Mouse (Mus musculus) brain, embryonic 14.5 days (tissue): ENCODE data around the gene Arsb. TPM values are rescaled to one million over a fixed set of nuclear protein-coding genes. Genes with fewer than 3 reads are reported as not detected.

Experiments
- DNase-seq: peaks from one replicate; pipeline ENCODE4 v3.0.0-alpha.2; 2011; ENCODE audit warnings: low read depth
- CTCF ChIP-seq: fragments of 200-500 bp; IDR thresholded peaks from 2 replicates; pipeline ENCODE4 v1.5.1; 2012; ENCODE audit warnings: inconsistent platforms, mild to moderate bottlenecking, moderate library complexity, borderline replicate concordance; ENCODE audit not compliant: insufficient read depth, insufficient read length; ENCODE audit errors: extremely low read depth
- POLR2A ChIP-seq: fragments of 200-500 bp; IDR thresholded peaks from 2 replicates; pipeline ENCODE4 v1.6.1; 2012; ENCODE audit warnings: mild to moderate bottlenecking, inconsistent platforms, borderline replicate concordance; ENCODE audit not compliant: poor library complexity, insufficient read depth, insufficient read length, severe bottlenecking; ENCODE audit errors: extremely low read depth
- polyA plus RNA-seq: library from polyadenylated mRNA; depleted of rRNA; stranded (reverse); fragments of >200 nt; gene quantifications from 2 replicates; pipeline ENCODE4 v1.2.3, GENCODE M21; 2012

Gene Arsb
- polyA plus RNA-seq, 1 experiment: 18.5 TPM

DNA sequence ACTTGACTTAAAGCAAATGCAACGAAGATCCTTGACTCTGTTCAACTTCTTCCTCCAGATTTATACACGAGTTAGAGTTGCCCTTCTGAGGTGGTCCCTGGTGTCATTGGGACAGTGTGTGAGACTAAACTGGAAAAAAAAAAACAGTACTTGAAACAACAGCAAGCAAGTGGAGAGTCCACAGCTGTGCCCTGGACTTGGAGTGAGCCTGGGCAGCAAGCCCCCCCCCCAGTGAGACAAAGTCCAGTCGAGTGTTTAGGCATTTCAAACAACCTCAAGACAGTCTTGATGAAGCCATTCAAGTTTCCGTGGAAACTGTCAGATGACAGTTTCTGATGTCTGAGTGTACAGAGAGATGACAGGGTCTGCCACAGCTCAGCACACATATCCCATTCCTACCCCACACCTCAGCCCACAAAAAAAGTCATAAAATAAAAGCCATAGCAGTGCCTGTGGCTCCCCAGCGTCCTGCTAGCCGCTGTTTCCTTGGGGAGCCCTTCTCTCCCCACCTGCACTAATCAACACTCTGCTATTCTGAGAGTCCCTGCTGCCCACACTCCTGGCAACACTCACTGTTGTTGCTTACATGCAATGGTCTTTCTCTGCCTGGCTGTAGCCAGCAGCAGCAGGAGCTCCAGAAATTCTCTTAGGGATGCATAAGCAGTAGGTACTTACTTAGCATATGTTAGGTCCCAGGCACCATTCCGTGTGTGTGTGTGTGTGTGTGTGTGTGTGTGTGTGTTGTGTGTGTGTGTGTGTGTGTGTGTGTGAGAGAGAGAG, 159.3 kb downstream of the Arsb start:
- no peak for TF ChIP-seq POLR2A
- no peak for TF ChIP-seq CTCF
- DNase-seq: peak; percentile 43

DNA sequence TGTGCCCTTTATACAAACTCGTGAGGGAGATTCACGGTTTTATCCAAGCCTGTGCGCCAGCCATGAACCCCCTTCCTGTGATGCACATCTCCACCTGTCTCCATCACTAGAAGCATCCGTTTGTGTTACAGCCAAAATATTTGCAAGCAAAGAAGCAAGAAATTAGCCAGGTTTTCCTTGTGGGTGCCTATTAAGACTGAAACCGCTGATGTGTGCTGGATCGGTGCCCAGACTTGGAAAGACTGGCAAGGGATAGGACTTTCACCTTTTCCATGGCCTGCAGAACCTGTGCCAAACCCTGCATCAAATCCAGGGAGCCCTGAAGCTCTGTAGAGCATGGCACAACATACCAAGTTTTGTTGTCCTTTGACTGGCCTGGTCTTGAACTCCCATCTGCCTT, 165.0 kb downstream of the Arsb start:
- DNase-seq: peak; percentile 85

DNA sequence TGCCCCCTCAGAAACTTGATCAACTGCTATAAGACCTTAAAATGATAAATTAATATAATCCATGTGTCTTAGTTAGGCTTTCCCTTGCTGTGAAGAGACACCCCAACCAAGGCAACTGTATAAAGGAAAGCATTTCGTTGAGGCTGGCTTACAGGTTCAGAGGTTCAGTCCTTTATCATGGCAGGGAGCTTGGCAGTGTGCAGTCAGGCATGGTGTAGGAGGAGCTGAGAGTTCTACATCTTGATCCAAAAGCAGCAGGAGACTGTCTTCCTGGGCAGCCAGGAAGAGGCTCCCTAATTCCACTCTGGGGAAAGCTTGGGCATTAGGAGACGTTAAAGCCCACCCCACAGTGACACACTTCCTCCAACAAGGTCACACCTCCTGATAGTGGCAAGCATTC, 166.7 kb downstream of the Arsb start:
- TF ChIP-seq POLR2A (no peak), CTCF (no peak)
- DNase-seq: no peak

More for the DNA sequence above, 165.0 kb downstream of the Arsb start:
- TF ChIP-seq CTCF: no peak
- TF ChIP-seq POLR2A: no peak

DNA sequence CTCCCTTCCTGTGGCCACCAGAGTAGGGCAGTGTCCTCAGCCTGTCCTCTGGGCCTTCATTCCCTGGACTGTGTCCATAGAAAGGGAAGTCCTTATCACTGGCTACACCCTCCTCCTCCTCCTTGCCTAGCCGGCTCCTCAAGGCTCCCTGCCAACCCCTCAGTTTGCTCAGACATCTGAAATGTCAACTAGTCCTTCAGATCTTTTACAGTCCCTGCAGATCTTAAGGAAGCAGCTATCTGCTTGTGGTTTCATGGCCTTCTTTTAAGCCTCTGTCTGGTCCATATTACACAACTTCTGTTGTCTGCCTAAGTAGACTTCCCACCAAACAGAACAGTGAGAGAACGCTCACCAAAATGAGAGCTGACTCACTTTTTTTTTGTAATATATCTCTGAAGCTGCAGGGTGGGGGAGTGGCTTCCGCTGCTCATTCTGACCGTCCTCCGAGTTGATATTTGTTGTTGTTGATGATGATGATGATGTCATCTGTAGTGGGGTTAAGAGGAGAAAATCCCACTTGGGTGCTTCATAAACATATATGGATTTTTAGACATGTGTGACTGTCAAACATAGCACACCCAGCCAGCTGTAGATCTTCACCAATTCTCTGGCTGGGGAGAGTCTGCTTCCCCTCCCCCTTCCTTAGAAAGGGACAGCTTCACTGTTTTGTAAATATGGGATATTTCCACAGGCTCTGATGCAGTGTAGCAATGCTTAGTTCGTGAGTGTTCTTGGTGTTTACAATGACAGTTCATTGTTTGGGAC, 168.1 kb downstream of the Arsb start:
- no peak for DNase-seq
- no peak for TF ChIP-seq POLR2A
- no peak for TF ChIP-seq CTCF

DNA sequence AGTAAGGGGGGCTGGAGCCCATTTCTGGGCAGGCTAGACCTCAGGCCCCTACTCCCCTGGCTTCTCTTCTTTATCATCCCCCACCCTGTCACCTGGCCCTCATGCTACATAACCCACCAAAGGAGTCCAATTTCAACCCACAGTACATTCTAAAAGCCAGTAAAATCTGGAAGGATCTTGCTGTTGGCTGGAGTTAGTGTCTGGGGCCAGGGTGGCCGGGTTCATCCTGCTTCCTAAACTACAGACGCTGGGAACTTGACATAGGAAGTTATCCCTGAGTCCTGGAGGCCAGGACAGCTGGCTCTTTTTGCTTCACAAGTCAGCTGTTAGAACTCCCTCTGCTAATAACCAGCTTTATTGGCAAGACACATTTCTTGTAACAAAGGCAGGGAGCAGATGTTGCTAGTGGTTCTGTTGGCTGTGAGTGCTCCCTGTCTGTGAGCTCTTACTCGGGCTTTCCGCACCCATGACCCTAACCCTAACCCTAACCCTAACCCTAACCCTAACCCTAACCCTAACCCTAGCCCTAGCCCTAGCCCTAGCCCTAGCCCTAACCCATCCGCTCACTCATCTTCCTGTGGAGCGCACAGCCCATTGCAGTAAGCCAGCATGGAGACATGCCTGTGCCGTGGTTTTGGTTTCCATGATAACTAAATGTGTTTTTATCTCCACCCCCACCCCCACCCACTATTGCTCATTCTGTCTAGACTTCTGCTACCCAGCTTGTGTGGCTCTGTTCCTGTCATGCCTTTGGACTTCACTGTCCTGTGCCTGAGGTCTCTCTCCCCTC, 169.5 kb downstream of the Arsb start:
- TF ChIP-seq POLR2A: no peak
- no peak for TF ChIP-seq CTCF
- DNase-seq: peak; percentile 42

DNA sequence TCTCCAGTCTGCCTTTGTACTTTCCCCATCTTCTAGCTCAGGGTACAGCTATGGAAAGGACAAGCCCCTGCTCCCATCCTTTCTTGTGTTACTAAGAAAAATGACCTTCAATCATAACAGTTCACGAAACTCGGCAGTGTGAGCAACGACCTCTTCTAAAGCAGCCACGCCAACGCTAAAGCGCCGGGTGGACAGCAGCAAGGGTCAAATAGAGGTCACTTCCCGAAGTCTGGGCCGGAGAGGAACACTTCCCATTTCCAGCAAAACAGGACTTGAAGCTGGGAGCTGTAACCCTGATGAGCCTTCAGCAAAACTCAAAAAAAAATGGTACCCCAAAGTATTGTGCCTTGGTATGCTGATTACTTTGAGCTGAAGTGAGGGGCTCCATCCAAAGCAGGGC, 179.6 kb downstream of the Arsb start:
- TF ChIP-seq POLR2A (no peak), CTCF (no peak)
- DNase-seq: no peak

DNA sequence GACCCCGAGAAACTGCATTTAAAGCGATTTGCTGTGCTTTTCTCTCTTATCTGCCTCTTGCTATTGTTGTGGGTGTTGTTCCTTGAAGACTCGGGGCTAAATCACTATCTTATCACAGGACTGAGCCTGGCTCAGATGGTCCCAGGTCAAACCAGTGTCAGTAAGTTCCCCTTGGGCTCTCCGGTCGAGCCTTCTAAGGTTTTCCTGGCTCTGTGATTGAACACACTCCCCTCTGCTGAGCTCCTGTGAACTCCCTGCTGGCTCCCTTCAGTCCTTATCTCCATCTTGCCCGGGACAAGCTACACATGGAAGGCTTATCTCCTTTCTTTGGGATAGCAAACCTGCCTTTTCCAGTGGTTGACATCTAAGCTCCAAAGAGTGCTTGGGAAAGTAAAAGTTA, 180.1 kb downstream of the Arsb start:
- no peak for DNase-seq
- TF ChIP-seq CTCF: no peak
- TF ChIP-seq POLR2A: no peak

DNA sequence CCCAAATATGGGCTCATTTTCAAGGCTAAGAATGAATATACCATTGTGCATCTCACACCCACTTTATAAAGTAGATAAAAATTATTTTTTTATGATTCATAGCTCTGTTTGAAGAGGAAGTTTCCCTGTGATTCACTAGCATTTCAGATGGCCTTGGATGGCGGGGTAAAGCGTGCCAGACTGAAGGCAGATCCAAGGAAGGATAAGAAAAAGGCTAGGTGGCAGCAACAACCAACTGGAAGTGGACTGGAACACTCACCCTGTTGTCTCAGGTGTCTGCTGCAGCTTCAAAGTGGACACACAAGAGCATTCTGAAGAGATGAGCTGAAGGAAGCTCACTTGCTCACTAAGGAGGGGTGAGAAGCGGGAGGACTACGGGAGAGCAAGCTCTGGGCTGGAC, 181.0 kb downstream of the Arsb start:
- TF ChIP-seq CTCF (no peak), POLR2A (no peak)
- DNase-seq: no peak

DNA sequence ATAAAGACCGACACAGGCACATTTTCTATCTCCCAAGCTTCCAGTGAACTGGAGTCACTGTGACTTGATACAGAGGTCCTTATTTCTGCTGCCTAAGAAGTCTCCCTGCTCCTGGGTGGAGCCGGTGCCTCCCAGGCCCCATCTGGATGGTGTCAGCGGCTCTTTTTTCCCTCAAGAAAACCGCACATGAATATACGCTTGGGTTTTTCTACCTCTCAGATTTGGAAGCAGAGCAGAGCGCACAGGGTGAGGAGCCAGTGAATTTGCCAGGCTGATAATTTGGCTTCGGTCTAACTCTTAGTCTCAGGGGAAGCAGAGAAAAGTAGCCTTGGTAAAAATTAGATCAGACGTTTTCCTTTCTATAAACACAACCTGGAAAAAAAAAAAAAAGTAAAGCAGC, 186.5 kb downstream of the Arsb start:
- TF ChIP-seq POLR2A (no peak), CTCF (no peak)
- no peak for DNase-seq

DNA sequence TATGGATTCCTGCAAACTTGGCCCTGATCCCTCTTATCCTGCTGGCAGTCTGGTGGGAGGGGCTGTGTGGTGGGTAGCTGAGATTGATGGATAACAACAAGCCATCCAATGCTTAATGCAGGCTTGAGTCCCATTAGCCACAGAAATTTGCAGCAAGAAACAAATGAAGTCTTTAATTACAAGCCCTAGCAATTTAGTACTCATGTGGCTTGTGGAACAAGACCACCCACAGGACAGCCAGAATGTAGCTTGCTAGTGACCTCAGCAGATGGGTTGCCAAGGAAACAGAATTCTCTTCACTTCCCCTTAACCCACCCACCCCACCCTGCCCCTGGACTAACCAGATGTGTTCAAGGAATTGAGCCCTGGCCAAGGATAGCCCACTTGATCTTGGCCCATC, 194.8 kb downstream of the Arsb start:
- DNase-seq: peak; percentile 83
- TF ChIP-seq POLR2A (no peak), CTCF (no peak)

DNA sequence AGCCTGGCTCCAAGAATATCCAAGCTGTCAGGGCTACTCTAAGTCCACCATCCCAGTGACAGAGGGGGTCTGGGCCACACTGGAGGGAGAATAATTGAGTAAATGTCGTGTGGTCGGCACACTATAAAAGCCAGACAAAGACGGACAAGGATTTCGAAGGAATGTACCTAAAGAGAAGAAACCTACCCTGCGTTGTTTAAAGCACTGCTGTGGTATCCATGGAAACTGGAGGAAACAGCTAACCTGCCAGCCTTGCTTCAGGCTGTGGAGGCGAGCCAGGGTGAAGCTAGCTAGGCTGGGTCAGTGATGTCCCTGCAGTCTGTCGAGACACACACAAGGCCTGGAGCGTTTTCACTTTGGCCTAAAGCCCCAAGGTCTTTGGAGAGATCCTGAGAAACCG, 195.7 kb downstream of the Arsb start:
- no peak for TF ChIP-seq CTCF
- TF ChIP-seq POLR2A: no peak
- DNase-seq: peak; percentile 73

DNA sequence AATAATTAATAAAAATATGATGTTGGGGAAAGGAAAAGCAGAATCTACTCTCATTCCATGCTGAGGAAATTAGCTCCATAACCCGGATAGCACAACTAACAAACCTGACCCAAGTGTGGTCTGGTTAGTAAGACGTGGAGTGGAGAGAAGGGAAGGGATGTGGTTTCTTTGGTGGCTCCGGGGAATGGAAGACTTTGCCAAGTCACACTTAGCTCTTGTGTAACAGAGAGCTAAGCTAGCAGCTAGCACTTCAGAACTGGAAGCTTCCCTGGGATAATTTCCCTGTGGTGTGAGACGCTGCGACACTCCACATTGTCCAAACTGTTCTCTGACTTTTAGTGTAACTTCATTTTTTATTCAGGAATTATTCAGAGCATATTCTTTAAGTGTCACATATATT, 198.7 kb downstream of the Arsb start:
- no peak for TF ChIP-seq CTCF
- TF ChIP-seq POLR2A: no peak

DNA sequence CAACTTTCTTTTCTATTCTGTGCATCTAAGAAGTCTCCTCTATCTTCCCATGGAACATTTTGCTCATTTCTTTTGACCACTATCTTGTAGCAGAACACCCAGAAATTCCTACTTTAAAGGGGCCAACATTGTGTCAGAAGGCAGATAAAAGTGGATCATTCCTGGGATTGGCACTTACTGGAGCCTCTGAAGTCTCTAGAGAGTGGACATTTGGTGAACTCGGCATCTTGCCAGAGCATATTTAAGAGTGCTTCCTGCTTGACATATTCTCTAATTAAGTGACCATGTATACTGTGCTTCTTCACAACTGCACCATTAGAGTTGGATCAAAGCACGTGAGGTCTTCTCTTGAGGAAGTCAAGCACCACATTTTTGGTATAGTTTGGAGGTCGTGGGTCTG, 201.0 kb downstream of the Arsb start:
- TF ChIP-seq POLR2A (no peak), CTCF (no peak)

More for the DNA sequence above, 198.7 kb downstream of the Arsb start:
- no peak for DNase-seq

DNA sequence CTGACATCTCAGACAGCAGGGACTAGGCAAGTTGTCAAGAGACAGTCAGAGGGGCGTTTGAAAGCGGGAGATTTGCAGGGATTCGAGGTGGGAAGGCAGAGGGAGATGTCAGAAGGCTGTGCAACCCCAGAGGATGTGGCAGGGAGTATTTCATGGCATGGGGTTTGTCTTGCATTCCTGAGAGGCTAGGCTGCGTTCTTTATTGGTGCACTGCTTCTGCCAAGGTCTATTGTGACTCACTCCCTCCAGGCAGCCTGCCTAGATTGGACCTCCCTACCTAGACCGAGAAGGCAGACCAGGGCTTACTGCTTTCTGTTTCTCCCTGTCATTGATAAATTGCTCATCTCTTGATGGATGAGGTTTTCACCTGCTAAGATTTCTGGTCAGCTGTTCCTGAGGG, 204.2 kb downstream of the Arsb start:
- no peak for DNase-seq
- TF ChIP-seq POLR2A: no peak
- no peak for TF ChIP-seq CTCF

More for the DNA sequence above, 201.0 kb downstream of the Arsb start:
- no peak for DNase-seq
